Mouse (Mus musculus): Measurements from ENCODE around the gene Cacna1g.
A peak's percentile ranks its signal among the peaks of the same experiment; 100 is the strongest.

Gene Cacna1g

GRCm38 (mm10) chr11:94447017-94447416 is 27.0 kb downstream of the Cacna1g start:
- DNase-seq (ENCODE audit: low spot score in 2 of 2): no peak

GRCm38 (mm10) chr11:94445300-94445699 is 28.7 kb downstream of the Cacna1g start:
- no peak for DNase-seq (ENCODE audit: low spot score in 2 of 2)

GRCm38 (mm10) chr11:94444829-94445228 is 29.2 kb downstream of the Cacna1g start:
- DNase-seq (ENCODE audit: low spot score in 2 of 2): no peak

- DNase-seq (ENCODE audit: low spot score in 2 of 2): no peak
These were observed 32.2 kb downstream of the Cacna1g start for GRCm38 (mm10) chr11:94441752-94442151.

- no peak for DNase-seq (ENCODE audit: low spot score in 2 of 2)
These were observed 32.9 kb downstream of the Cacna1g start for GRCm38 (mm10) chr11:94441122-94441521.

GRCm38 (mm10) chr11:94440421-94440820 is 33.6 kb downstream of the Cacna1g start:
- DNase-seq (ENCODE audit: low spot score in 2 of 2): no peak

GRCm38 (mm10) chr11:94429011-94429651 is 44.9 kb downstream of the Cacna1g start:
- DNase-seq (ENCODE audit: low spot score in 2 of 2): no peak

GRCm38 (mm10) chr11:94428091-94428835 is 45.7 kb downstream of the Cacna1g start:
- no peak for DNase-seq (ENCODE audit: low spot score in 2 of 2)

- no peak for DNase-seq (ENCODE audit: low spot score in 2 of 2)
These were observed 48.3 kb downstream of the Cacna1g start for GRCm38 (mm10) chr11:94425656-94426055.

- no peak for DNase-seq (ENCODE audit: low spot score in 2 of 2)
These were observed 48.8 kb downstream of the Cacna1g start for GRCm38 (mm10) chr11:94425215-94425614.

GRCm38 (mm10) chr11:94424380-94424779 is 49.6 kb downstream of the Cacna1g start:
- no peak for DNase-seq (ENCODE audit: low spot score in 2 of 2)

- no peak for DNase-seq (ENCODE audit: low spot score in 2 of 2)
These were observed 50.1 kb downstream of the Cacna1g start for GRCm38 (mm10) chr11:94423855-94424254.

- DNase-seq (ENCODE audit: low spot score in 2 of 2): no peak
These were observed 53.0 kb downstream of the Cacna1g start for GRCm38 (mm10) chr11:94420991-94421390.

- DNase-seq (ENCODE audit: low spot score in 2 of 2): peak in 1 of 2 experiments; percentile 41
These were observed 53.7 kb downstream of the Cacna1g start for GRCm38 (mm10) chr11:94420325-94420724.

- no peak for DNase-seq (ENCODE audit: low spot score in 2 of 2)
These were observed 54.8 kb downstream of the Cacna1g start for GRCm38 (mm10) chr11:94419004-94419727.

GRCm38 (mm10) chr11:94414042-94414441 is 60.0 kb downstream of the Cacna1g start:
- DNase-seq (ENCODE audit: low spot score in 2 of 2): no peak

- no peak for DNase-seq (ENCODE audit: low spot score in 2 of 2)
These were observed 60.5 kb downstream of the Cacna1g start for GRCm38 (mm10) chr11:94413516-94413915.

GRCm38 (mm10) chr11:94412998-94413469 is 61.0 kb downstream of the Cacna1g start:
- no peak for DNase-seq (ENCODE audit: low spot score in 2 of 2)

- DNase-seq (ENCODE audit: low spot score in 2 of 2): no peak
These were observed 61.4 kb downstream of the Cacna1g start for GRCm38 (mm10) chr11:94412562-94412961.

- DNase-seq (ENCODE audit: low spot score in 2 of 2): no peak
These were observed 66.1 kb downstream of the Cacna1g start for GRCm38 (mm10) chr11:94407803-94408321.

- DNase-seq (ENCODE audit: low spot score in 2 of 2): no peak
These were observed 68.7 kb downstream of the Cacna1g start for GRCm38 (mm10) chr11:94405348-94405747.

GRCm38 (mm10) chr11:94404641-94405260 is 69.2 kb downstream of the Cacna1g start:
- peak; percentile 72 to 91 for DNase-seq (ENCODE audit: low spot score in 2 of 2)

Measured in urinary bladder, adult 18-20 months (tissue).